ENCODE assay signal across 17 mouse cellular contexts in the genomic region with DNA sequence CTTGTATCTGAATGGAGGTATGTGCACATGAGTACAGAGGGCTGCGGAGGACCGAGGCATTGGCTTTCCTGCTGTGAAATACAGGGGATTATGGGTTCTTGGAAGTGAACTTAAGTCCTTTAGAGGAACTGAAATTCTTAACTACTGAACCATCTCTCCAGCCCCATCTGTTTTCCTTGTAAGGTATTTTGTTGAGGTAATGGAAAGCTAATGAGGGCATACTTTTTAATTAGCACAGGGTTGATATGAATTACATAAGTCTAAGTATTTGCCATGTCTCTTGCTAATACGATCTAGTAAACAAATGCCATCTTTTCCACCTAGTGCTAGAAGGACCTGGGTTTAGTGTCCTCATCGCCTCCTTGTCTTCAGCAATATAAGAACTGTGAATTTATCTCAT.
"Had no signal": no experiment of that assay in that cellular context is flagged by ENCODE, and none has a peak within 500 bp of the region (broad histone marks: within the 10 kb centered on the region; RNA-seq: fewer than 3 reads in every experiment).

No protein-coding gene starts in this region.

- H3K27ac ChIP-seq: neural tube, embryonic 12.5 days; neural tube, embryonic 13.5 days; neural tube, embryonic 15.5 days; stomach, embryonic 15.5 days; stomach, postnatal 0 days had no signal

- H3K27me3 ChIP-seq: neural tube, embryonic 12.5 days; neural tube, embryonic 15.5 days; stomach, embryonic 15.5 days had no signal

- H3K4me1 ChIP-seq: stomach, embryonic 15.5 days had no signal

- H3K9ac ChIP-seq: neural tube, embryonic 12.5 days; neural tube, embryonic 13.5 days; neural tube, embryonic 15.5 days; stomach, embryonic 15.5 days had no signal

- H3K36me3 ChIP-seq: neural tube, embryonic 12.5 days; neural tube, embryonic 13.5 days; neural tube, embryonic 15.5 days; stomach, embryonic 15.5 days had no signal

- DNase-seq: retina, postnatal 1 day; right cerebral cortex, adult 18-20 months; right cerebral cortex, postnatal 14 days; right cerebral cortex, postnatal 25 days; right cerebral cortex, postnatal 4 days; spleen, adult 18-20 months; thymus, adult 18-20 months; thymus, adult 2 months; thymus, postnatal 14 days; thymus, postnatal 25 days; thymus, postnatal 36 days; thymus, postnatal 4 days had no signal

- H3K9me3 ChIP-seq: neural tube, embryonic 12.5 days; neural tube, embryonic 13.5 days; neural tube, embryonic 15.5 days; stomach, embryonic 15.5 days had no signal

- H3K4me3 ChIP-seq: neural tube, embryonic 12.5 days; neural tube, embryonic 13.5 days; neural tube, embryonic 15.5 days; stomach, embryonic 15.5 days had no signal

- H3K4me2 ChIP-seq: neural tube, embryonic 12.5 days; neural tube, embryonic 13.5 days; neural tube, embryonic 15.5 days; stomach, embryonic 15.5 days had no signal
